Mouse (Mus musculus): ENCODE results near the gene Smarca5. TPM values are rescaled to one million over a fixed set of nuclear protein-coding genes. Genes with fewer than 3 reads are reported as not detected.

Gene Smarca5
- total RNA-seq, 2 experiments from 2014 or later, result 45.5 to 51.5 TPM

GRCm38 (mm10) chr8:80669277-80669901, 69.9 kb downstream of the Smarca5 start:
- no peak for DNase-seq (ENCODE audit: low spot score in 2 of 2)

- DNase-seq (ENCODE audit: low spot score in 2 of 2), result no peak
Observed at GRCm38 (mm10) chr8:80663476-80663875, 75.8 kb downstream of the Smarca5 start.

GRCm38 (mm10) chr8:80661055-80661454, 78.2 kb downstream of the Smarca5 start:
- no peak for DNase-seq (ENCODE audit: low spot score in 2 of 2)

- DNase-seq (ENCODE audit: low spot score in 2 of 2), result no peak
Observed at GRCm38 (mm10) chr8:80657639-80658038, 81.7 kb downstream of the Smarca5 start.

Other genes with a start within 250 kb of the Smarca5 start
- not detected for gene Gypa, start 245.7 kb downstream of the Smarca5 start, total RNA-seq (2021)
- under 1 TPM; 0.42 to 0.71 TPM for gene Frem3, start 128.4 kb downstream of the Smarca5 start, total RNA-seq (2021)
- gene Gab1, start 141.0 kb upstream of the Smarca5 start, total RNA-seq (2021), result 10 to 100 TPM; 17.4 to 18.6 TPM